Mouse (Mus musculus): Measurements from ENCODE around the gene Gli3. TPM values are rescaled to one million over a fixed set of nuclear protein-coding genes. Genes with fewer than 3 reads are reported as not detected.

Gli3 gene
- polyA plus RNA-seq, 1 experiment: 1.2 TPM

DNA sequence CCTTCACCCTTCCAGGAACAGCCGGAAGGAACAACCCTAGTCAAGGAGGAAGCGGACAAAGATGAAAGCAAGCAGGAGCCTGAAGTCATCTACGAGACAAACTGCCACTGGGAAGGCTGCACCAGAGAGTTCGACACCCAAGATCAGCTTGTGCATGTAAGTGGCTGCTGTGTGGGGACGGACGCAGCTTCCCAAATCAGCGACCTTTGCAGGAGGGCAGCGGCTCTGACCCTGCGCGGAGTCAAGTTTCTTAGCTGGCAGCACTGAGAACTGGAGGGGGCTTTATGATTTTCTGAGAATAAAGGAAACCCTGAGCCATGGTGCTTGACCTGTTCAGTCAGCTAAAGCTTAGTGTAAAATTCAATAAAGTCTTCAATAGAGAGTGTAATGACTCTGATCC lies 199.3 kb downstream of the Gli3 start:
- no peak overlapping the region for H3K4me3 ChIP-seq (ENCODE audit: control insufficient read depth, low read depth, low read length)
- H3K27ac ChIP-seq (ENCODE audit: control insufficient read depth, insufficient read depth, low read depth, low read length): no peak overlapping the region
- no peaks in the 10 kb centered on the region for H3K4me1 ChIP-seq (ENCODE audit: control insufficient read depth, insufficient read depth, low read length)
- no peaks in the 10 kb centered on the region for H3K36me3 ChIP-seq (ENCODE audit: control insufficient read depth, insufficient read depth, low read length)
- H3K27me3 ChIP-seq (ENCODE audit: control insufficient read depth, insufficient read depth, low read length): no peaks in the 10 kb centered on the region
- TF ChIP-seq CTCF (IDR thresholded peaks at IDR 0.05; ENCODE audit: control insufficient read depth, insufficient read depth, insufficient replicate concordance, low read depth, low read length) (no peak), POLR2A (IDR thresholded peaks at IDR 0.05; ENCODE audit: control insufficient read depth, low read depth, low read length) (no peak)

GRCm38 (mm10) chr13:15664580-15665201 lies 201.7 kb downstream of the Gli3 start:
- Histone ChIP-seq H3K27me3 (ENCODE audit: control insufficient read depth, insufficient read depth, low read length) (no peaks in the 10 kb centered on the region), H3K27ac (ENCODE audit: control insufficient read depth, insufficient read depth, low read depth, low read length) (no peak overlapping the region), H3K36me3 (ENCODE audit: control insufficient read depth, insufficient read depth, low read length) (no peaks in the 10 kb centered on the region), H3K4me1 (ENCODE audit: control insufficient read depth, insufficient read depth, low read length) (no peaks in the 10 kb centered on the region), H3K4me3 (ENCODE audit: control insufficient read depth, low read depth, low read length) (no peak overlapping the region)
- TF ChIP-seq POLR2A (IDR thresholded peaks at IDR 0.05; ENCODE audit: control insufficient read depth, low read depth, low read length): no peak
- no peak for TF ChIP-seq CTCF (IDR thresholded peaks at IDR 0.05; ENCODE audit: control insufficient read depth, insufficient read depth, insufficient replicate concordance, low read depth, low read length)

DNA sequence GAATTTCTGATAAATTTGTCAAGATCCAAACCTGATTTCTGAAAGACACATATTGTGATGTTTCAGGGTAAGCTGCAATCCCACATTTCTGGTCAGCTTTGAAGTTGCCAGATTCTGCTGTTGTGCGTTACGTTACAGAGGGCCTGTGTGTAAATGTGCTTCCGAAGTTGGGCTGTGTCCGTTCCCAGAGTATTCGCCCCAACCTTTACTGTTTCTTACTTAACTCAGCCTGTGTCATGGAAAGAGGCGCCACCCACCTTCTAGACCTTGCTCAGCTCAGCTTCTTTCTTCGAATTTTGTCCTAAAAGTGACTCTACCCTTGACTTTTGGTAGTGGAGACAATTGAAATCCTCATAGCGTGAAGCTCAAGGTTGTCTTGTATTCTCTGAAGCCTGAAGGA lies 202.5 kb downstream of the Gli3 start:
- Histone ChIP-seq H3K27ac (ENCODE audit: control insufficient read depth, insufficient read depth, low read depth, low read length) (no peak overlapping the region), H3K4me3 (ENCODE audit: control insufficient read depth, low read depth, low read length) (no peak overlapping the region), H3K36me3 (ENCODE audit: control insufficient read depth, insufficient read depth, low read length) (no peaks in the 10 kb centered on the region), H3K4me1 (ENCODE audit: control insufficient read depth, insufficient read depth, low read length) (no peaks in the 10 kb centered on the region), H3K27me3 (ENCODE audit: control insufficient read depth, insufficient read depth, low read length) (no peaks in the 10 kb centered on the region)
- no peak for TF ChIP-seq CTCF (IDR thresholded peaks at IDR 0.05; ENCODE audit: control insufficient read depth, insufficient read depth, insufficient replicate concordance, low read depth, low read length)
- TF ChIP-seq POLR2A (IDR thresholded peaks at IDR 0.05; ENCODE audit: control insufficient read depth, low read depth, low read length): no peak

DNA sequence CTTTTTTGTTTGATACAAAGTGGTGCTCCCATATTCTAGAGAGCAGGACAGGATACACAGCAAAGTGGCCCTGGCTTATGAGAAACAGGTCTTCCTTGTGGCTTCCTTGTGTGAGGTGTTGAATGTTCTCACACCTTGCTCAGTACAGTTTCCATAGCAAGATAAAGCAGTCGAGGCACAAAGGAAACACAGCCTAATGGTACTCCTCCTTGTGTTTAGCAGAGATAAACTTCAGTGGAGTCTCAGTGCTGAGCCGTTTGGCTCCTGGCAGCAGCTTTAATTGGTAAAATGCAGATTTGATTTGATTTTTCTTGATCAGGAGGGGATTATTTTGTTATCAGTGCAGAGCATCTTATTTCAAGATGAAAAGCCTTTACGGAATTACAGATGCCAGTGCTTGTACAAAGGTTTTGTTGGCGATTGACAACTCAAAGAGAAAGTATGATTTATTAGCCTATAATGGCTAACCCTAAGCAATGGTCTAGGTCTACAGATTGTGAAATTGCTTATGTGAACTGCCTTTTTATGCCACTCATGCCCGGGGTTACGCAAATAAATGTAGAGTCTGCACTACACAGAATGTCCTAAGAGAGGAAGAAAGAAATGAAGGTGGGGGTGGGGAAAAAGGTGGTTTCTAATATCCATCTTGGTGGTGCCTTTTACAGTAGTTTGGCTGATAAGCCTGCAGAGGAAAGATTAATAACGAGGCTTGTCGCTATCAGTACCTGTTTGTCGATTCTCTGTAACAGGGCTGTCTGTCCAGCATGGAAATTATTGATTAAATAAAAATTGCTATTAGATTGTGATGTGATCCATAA lies 207.3 kb downstream of the Gli3 start:
- no peaks in the 10 kb centered on the region for H3K27me3 ChIP-seq (ENCODE audit: control insufficient read depth, insufficient read depth, low read length)
- no peak overlapping the region for H3K4me3 ChIP-seq (ENCODE audit: control insufficient read depth, low read depth, low read length)
- no peaks in the 10 kb centered on the region for H3K36me3 ChIP-seq (ENCODE audit: control insufficient read depth, insufficient read depth, low read length)
- no peak for TF ChIP-seq POLR2A (IDR thresholded peaks at IDR 0.05; ENCODE audit: control insufficient read depth, low read depth, low read length)
- TF ChIP-seq CTCF (IDR thresholded peaks at IDR 0.05; ENCODE audit: control insufficient read depth, insufficient read depth, insufficient replicate concordance, low read depth, low read length): no peak
- H3K4me1 ChIP-seq (ENCODE audit: control insufficient read depth, insufficient read depth, low read length): no peaks in the 10 kb centered on the region
- no peak overlapping the region for H3K27ac ChIP-seq (ENCODE audit: control insufficient read depth, insufficient read depth, low read depth, low read length)

GRCm38 (mm10) chr13:15670962-15671313 lies 207.9 kb downstream of the Gli3 start:
- Histone ChIP-seq H3K27me3 (ENCODE audit: control insufficient read depth, insufficient read depth, low read length) (no peaks in the 10 kb centered on the region), H3K27ac (ENCODE audit: control insufficient read depth, insufficient read depth, low read depth, low read length) (no peak overlapping the region), H3K4me3 (ENCODE audit: control insufficient read depth, low read depth, low read length) (no peak overlapping the region), H3K4me1 (ENCODE audit: control insufficient read depth, insufficient read depth, low read length) (no peaks in the 10 kb centered on the region), H3K36me3 (ENCODE audit: control insufficient read depth, insufficient read depth, low read length) (no peaks in the 10 kb centered on the region)
- TF ChIP-seq CTCF (IDR thresholded peaks at IDR 0.05; ENCODE audit: control insufficient read depth, insufficient read depth, insufficient replicate concordance, low read depth, low read length) (no peak), POLR2A (IDR thresholded peaks at IDR 0.05; ENCODE audit: control insufficient read depth, low read depth, low read length) (no peak)

GRCm38 (mm10) chr13:15675480-15675879 lies 212.4 kb downstream of the Gli3 start:
- Histone ChIP-seq H3K36me3 (ENCODE audit: control insufficient read depth, insufficient read depth, low read length) (no peaks in the 10 kb centered on the region), H3K4me3 (ENCODE audit: control insufficient read depth, low read depth, low read length) (no peak overlapping the region), H3K27ac (ENCODE audit: control insufficient read depth, insufficient read depth, low read depth, low read length) (no peak overlapping the region), H3K27me3 (ENCODE audit: control insufficient read depth, insufficient read depth, low read length) (no peaks in the 10 kb centered on the region), H3K4me1 (ENCODE audit: control insufficient read depth, insufficient read depth, low read length) (no peaks in the 10 kb centered on the region)
- TF ChIP-seq CTCF (IDR thresholded peaks at IDR 0.05; ENCODE audit: control insufficient read depth, insufficient read depth, insufficient replicate concordance, low read depth, low read length) (no peak), POLR2A (IDR thresholded peaks at IDR 0.05; ENCODE audit: control insufficient read depth, low read depth, low read length) (no peak)

GRCm38 (mm10) chr13:15677106-15677760 lies 214.2 kb downstream of the Gli3 start:
- H3K36me3 ChIP-seq (ENCODE audit: control insufficient read depth, insufficient read depth, low read length): no peaks in the 10 kb centered on the region
- no peaks in the 10 kb centered on the region for H3K4me1 ChIP-seq (ENCODE audit: control insufficient read depth, insufficient read depth, low read length)
- H3K4me3 ChIP-seq (ENCODE audit: control insufficient read depth, low read depth, low read length): no peak overlapping the region
- H3K27me3 ChIP-seq (ENCODE audit: control insufficient read depth, insufficient read depth, low read length): no peaks in the 10 kb centered on the region
- TF ChIP-seq POLR2A (IDR thresholded peaks at IDR 0.05; ENCODE audit: control insufficient read depth, low read depth, low read length) (no peak), CTCF (IDR thresholded peaks at IDR 0.05; ENCODE audit: control insufficient read depth, insufficient read depth, insufficient replicate concordance, low read depth, low read length) (no peak)
- H3K27ac ChIP-seq (ENCODE audit: control insufficient read depth, insufficient read depth, low read depth, low read length): no peak overlapping the region
